Mouse (Mus musculus): ENCODE data around the gene Olfr1200.

Olfr1200 gene

GRCm38 (mm10) chr2:88770388-88770787 lies at the start of gene Olfr1200:
Gene Olfr1200 (minus strand): TSS chr2:88770488.
- no peak for DNase-seq

- no peak for DNase-seq
Observed at GRCm38 (mm10) chr2:88814196-88814595, 43.9 kb upstream of the Olfr1200 start, which contains the start of gene Olfr1202. Gene Olfr1202 (plus strand): TSS chr2:88814496.

DNA sequence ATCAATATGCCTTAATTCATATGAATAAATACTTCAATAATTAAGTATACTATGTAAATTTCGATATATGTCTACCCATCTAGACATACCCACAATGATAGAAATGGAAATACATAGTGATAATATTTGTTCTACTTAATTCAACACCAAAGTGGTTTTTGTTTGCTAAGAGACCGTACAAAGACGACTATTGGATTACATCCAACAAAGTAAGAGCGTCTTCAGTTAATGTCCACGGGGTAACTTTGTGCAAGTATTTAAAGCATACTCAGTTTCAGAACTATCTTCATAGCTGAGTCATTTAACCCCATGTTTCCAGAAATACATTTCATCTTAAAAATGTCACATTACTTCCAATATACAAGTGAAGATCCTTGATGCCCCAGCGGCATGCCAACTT lies 22.4 kb upstream of the Olfr1200 start, which contains the start of gene Olfr1201:
Gene Olfr1201, plus strand, starts transcription at position 301 of the 400 bp plus-strand sequence.
- no peak for DNase-seq

DNA sequence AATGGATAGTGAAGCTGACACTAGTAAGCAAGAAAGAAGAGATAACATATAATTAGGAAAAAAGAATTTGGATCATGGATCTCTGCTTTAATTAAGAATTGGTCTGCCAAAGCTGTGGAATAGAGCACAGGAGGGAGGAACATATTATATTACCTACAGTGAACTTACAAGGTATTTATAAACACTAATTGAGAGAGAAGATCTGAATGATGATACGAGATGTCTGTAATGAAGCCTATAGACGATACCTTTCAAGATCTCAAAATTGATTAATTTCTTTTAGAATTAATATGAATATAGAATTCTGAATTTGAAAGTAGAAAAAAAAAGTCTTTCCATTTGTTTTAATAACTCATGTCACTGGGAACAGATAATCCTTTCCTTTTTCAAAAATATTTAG lies 9.9 kb downstream of the Olfr1200 start, which contains the start of gene Olfr1199:
Gene Olfr1199, minus strand, starts transcription at position 101 of the 400 bp plus-strand sequence.
- no peak for DNase-seq

- DNase-seq: no peak
Observed at GRCm38 (mm10) chr2:88751270-88751669, 19.0 kb downstream of the Olfr1200 start, which contains the start of gene Olfr1198. Gene Olfr1198 (minus strand): TSS chr2:88751370.

DNA sequence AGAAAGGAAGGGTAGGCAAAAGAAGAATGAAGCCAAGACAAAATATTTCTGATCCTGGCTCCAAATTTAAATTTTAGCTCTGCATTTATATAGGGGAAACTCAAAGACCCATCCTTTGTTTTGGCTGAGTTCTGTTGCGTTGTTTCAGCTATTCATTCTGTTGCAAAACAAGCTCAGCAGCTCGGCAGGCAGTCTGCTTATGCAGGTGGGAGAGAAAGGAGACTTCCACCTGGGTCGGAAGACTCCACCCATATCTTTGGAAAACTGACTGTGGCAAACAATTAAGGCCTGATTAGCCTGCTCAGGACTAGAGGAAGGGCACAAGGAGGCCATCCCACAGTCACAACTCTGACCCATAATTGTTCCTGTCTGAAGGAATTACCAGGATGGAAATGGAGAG lies 26.9 kb downstream of the Olfr1200 start:
- no peak for DNase-seq

GRCm38 (mm10) chr2:88732266-88732665 lies 38.0 kb downstream of the Olfr1200 start, which contains the start of gene Olfr1197:
Gene Olfr1197 (minus strand): TSS chr2:88732366.
- DNase-seq: no peak

Measured in B cell, adult 2 months (primary cell).